13 mouse cellular contexts compared by ENCODE assay signal in the genomic region with DNA sequence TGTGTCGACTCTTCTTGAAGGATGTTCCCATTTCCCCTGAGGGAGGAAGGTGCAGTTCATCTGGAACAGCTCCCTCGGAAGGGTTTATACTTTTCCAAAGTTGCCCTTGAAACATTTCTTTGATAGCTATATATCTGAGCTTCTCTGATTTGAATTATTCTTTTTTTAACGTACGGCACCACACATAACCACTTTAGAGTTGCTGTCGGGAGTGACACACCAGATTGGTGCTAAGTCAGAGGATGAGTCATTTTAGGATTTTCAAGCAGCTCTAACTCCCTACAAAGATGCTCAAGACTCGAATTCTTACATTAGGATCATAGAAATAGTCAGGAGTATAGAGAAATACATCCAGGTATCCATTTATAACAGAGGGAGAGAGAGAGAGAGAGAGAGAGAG.
"Had no signal": no experiment of that assay in that cellular context is flagged by ENCODE, and none has a peak within 500 bp of the region (broad histone marks: within the 10 kb centered on the region; RNA-seq: fewer than 3 reads in every experiment).

No protein-coding gene starts in this region.

- H3K36me3 ChIP-seq: neural tube, embryonic 12.5 days; neural tube, embryonic 13.5 days; neural tube, embryonic 15.5 days; stomach, embryonic 15.5 days had no signal

- H3K4me3 ChIP-seq: neural tube, embryonic 12.5 days; neural tube, embryonic 13.5 days; neural tube, embryonic 15.5 days; stomach, embryonic 15.5 days had no signal

- H3K4me1 ChIP-seq: neural tube, embryonic 13.5 days; stomach, embryonic 15.5 days had no signal

- DNase-seq: right cerebral cortex, postnatal 25 days; right cerebral cortex, postnatal 4 days; spleen, adult 18-20 months; thymus, adult 18-20 months; thymus, postnatal 14 days; thymus, postnatal 25 days; thymus, postnatal 36 days; thymus, postnatal 4 days had no signal

- H3K27ac ChIP-seq: neural tube, embryonic 12.5 days; neural tube, embryonic 13.5 days; stomach, embryonic 15.5 days; stomach, postnatal 0 days had no signal

- H3K27me3 ChIP-seq: neural tube, embryonic 12.5 days; neural tube, embryonic 13.5 days; neural tube, embryonic 15.5 days; stomach, embryonic 15.5 days had no signal
